Mouse (Mus musculus): ENCODE results near the gene Kctd11. TPM values are rescaled to one million over a fixed set of nuclear protein-coding genes. Genes with fewer than 3 reads are reported as not detected.
A peak's percentile ranks its signal among the peaks of the same experiment; 100 is the strongest.

Gene Kctd11
- polyA plus RNA-seq, 1 experiment from 2014 or later, result 9.4 TPM

- Histone ChIP-seq H3K4me2 (no peak overlapping the region), H3K9me3 (replicated peaks) (no peaks in the 10 kb centered on the region), H3K27me3 (no peaks in the 10 kb centered on the region), H3K27ac (no peak overlapping the region), H3K36me3 (peaks cover 90% of the 10 kb centered on the region), H3K4me3 (replicated peaks) (no peak overlapping the region), H3K4me1 (peaks cover 22% of the 10 kb centered on the region), H3K9ac (no peak overlapping the region)
- ATAC-seq (replicated peaks; ENCODE audit: low FRiP score), result no peak
- 92% methylated on average over 8 of the region's 8 CpGs for WGBS
These were observed 29.0 kb upstream of the Kctd11 start for GRCm38 (mm10) chr11:69910177-69910576.

DNA sequence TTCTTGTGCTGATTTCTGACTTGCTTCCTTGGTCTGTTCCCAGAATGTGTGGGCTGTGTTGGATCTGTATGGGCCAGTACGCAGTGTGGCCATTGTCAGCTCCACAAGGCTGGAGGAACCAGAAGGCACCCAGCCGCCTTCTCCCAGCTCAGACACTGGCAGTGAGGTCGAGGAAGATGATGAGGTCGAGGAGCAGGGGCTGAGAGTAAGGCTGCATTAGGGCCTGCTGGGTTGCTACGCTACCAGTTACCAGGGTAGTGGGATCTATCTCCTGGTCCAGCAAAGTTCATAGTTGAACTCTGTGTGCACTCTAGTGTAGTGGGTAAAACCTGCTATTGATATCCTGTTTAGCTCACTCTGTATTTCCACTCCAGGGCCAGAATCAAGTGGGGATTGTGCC, 28.0 kb upstream of the Kctd11 start:
- Histone ChIP-seq H3K9me3 (replicated peaks) (no peaks in the 10 kb centered on the region), H3K27ac (no peak overlapping the region), H3K4me3 (replicated peaks) (no peak overlapping the region), H3K27me3 (no peaks in the 10 kb centered on the region), H3K4me2 (no peak overlapping the region), H3K9ac (no peak overlapping the region), H3K4me1 (peaks cover 12% of the 10 kb centered on the region), H3K36me3 (peaks cover 94% of the 10 kb centered on the region)
- 90% methylated on average over 5 of the region's 5 CpGs for WGBS
- ATAC-seq (replicated peaks; ENCODE audit: low FRiP score), result no peak

DNA sequence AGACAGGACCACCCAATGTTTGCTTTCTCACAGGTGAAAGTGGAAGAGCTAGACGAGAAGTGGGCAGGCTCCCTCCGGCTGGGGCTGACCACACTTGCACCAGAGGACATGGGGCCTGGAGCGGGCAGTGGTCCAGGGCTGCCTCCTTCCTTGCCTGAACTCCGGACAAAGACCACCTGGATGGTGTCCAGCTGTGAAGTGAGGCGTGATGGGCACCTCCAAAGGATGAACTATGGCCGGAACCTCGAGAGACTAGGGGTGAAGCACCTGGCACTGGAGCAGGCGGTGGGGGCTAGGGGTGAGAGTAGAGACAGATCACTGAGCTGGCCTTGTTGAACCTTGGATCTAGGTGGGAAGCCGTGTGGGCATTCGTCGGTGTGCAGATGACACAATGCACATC, 27.4 kb upstream of the Kctd11 start:
- Histone ChIP-seq H3K4me2 (no peak overlapping the region), H3K27me3 (no peaks in the 10 kb centered on the region), H3K27ac (no peak overlapping the region), H3K4me3 (replicated peaks) (no peak overlapping the region), H3K9ac (no peak overlapping the region), H3K4me1 (peaks cover 11% of the 10 kb centered on the region), H3K9me3 (replicated peaks) (no peaks in the 10 kb centered on the region), H3K36me3 (peaks cover 99% of the 10 kb centered on the region)
- ATAC-seq (replicated peaks; ENCODE audit: low FRiP score), result no peak
- WGBS, result 89% methylated on average over 11 of the region's 11 CpGs

GRCm38 (mm10) chr11:69904311-69904710, 23.1 kb upstream of the Kctd11 start:
- Histone ChIP-seq H3K4me2 (no peak overlapping the region), H3K4me1 (peaks cover 22% of the 10 kb centered on the region), H3K27ac (no peak overlapping the region), H3K9me3 (replicated peaks) (no peaks in the 10 kb centered on the region), H3K36me3 (peaks cover 60% of the 10 kb centered on the region), H3K4me3 (replicated peaks) (no peak overlapping the region), H3K9ac (no peak overlapping the region), H3K27me3 (no peaks in the 10 kb centered on the region)
- 95% methylated on average over 9 of the region's 9 CpGs for WGBS
- no peak for ATAC-seq (replicated peaks; ENCODE audit: low FRiP score)

GRCm38 (mm10) chr11:69902972-69903371, 21.8 kb upstream of the Kctd11 start:
- Histone ChIP-seq H3K4me2 (peak overlapping the region; percentile 97), H3K4me3 (replicated peaks) (peak overlapping the region; percentile 96), H3K36me3 (peaks cover 46% of the 10 kb centered on the region), H3K4me1 (peaks cover 31% of the 10 kb centered on the region), H3K9ac (no peak overlapping the region; the same call in 1 of the 2 replicates), H3K27me3 (no peaks in the 10 kb centered on the region), H3K27ac (no peak overlapping the region), H3K9me3 (replicated peaks) (no peaks in the 10 kb centered on the region)
- no peak for ATAC-seq (replicated peaks; ENCODE audit: low FRiP score)
- WGBS, result 89% methylated on average over 13 of the region's 13 CpGs

GRCm38 (mm10) chr11:69901993-69902392, 20.8 kb upstream of the Kctd11 start:
- H3K27ac ChIP-seq, result peak overlapping the region; percentile 99
- peak; percentile 3; the same call in 1 of the 2 replicates for ATAC-seq (replicated peaks; ENCODE audit: low FRiP score)

DNA sequence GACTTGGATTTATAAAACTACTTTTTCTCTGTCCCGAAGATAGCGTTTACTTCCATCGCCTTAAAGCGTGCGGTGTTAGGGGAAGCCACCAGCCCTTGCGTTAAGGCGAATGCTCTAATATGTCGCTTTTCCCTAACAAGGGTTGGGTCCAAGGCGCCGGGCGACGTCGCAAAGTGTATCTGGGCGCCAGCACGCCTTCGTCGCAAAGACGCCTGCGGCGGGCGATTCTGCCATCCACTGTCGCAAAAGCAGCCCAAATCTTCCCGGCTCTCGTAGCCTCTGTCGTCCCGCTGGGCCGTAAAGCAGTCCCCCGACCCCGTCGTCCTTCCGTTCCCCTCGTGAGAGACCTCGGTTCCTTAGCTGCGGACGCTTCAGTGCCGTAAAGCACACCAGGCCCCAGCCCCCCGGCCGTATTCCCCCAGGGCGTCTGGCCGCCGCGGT, 20.2 kb upstream of the Kctd11 start:
- Histone ChIP-seq H3K27me3 (no peaks in the 10 kb centered on the region), H3K36me3 (peaks cover 31% of the 10 kb centered on the region), H3K4me1 (peaks cover 31% of the 10 kb centered on the region), H3K9me3 (replicated peaks) (no peaks in the 10 kb centered on the region), H3K4me3 (replicated peaks) (peak overlapping the region; percentile 96), H3K9ac (peak overlapping the region; percentile 93), H3K27ac (peak overlapping the region; percentile 99), H3K4me2 (peak overlapping the region; percentile 97)
- ATAC-seq (replicated peaks; ENCODE audit: low FRiP score), result peak; percentile 66
- WGBS, result under 1% methylated on average over 42 of the region's 42 CpGs

More at GRCm38 (mm10) chr11:69901993-69902392, 20.8 kb upstream of the Kctd11 start:
- Histone ChIP-seq H3K4me2 (peak overlapping the region; percentile 97), H3K4me3 (replicated peaks) (peak overlapping the region; percentile 96), H3K9me3 (replicated peaks) (no peaks in the 10 kb centered on the region), H3K27me3 (no peaks in the 10 kb centered on the region), H3K36me3 (peaks cover 37% of the 10 kb centered on the region), H3K9ac (peak overlapping the region; percentile 93), H3K4me1 (peaks cover 31% of the 10 kb centered on the region)
- 0% methylated on average over 39 of the region's 39 CpGs for WGBS

DNA sequence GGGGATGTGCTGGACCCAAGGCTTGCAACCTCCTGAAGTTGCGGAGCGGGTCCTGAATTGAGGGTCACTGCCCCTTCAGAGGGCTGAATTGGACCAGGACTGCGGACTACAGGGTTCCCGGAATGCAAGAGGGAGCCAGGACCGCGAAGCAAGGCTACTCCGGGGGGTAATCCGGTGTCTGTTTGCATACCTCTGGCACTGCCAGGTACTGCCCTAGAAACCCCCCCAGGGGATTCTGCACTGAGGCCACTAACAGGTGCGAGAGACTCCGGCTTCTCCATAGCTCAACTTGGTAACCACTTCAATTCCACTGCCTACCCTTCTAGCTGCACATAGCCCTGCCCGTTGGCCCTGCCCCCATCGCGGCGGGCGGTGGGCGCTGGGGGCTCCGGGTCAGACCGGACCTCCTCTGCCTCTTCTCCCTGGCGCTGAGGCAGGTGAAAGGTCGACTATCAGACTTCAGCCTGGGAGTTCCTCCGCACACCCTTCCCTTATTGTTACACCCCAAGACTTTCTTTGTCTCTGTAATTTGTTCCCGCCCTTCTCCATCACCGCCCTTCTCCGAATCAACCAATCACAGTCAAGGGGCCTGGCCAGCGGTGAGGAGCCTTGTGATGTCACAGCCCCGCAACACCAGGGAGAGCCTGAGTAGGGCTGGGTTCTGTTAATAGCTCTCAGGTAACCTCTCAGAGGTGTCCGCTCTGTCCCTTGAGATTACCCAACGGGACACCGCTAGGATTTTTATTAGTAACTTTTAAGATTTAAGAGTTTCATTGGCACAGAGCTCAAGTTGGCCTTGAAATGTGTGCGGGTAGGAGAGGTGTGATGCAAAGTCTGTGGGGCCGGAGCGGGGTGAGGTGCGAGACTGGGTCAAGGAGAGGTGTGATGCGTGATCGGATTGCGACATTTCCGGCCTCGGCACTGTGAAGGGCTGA, 19.5 kb upstream of the Kctd11 start, which contains the start of the genes 2810408A11Rik and Neurl4:
TSS of gene 2810408A11Rik (minus strand) at position 517 of the 935 bp plus-strand sequence.
TSS of gene Neurl4 (plus strand) at position 602 of the 935 bp plus-strand sequence.
- H3K27me3 ChIP-seq, result no peaks in the 10 kb centered on the region
- H3K9me3 ChIP-seq (replicated peaks), result no peaks in the 10 kb centered on the region
- H3K36me3 ChIP-seq, result peaks cover 24% of the 10 kb centered on the region
- peak within 1 kb of the TSS; percentile 99 for H3K27ac ChIP-seq
- ATAC-seq (replicated peaks; ENCODE audit: low FRiP score), result peak; percentile 97
- peak within 1 kb of the TSS; percentile 93 for H3K9ac ChIP-seq
- H3K4me3 ChIP-seq (replicated peaks), result peak within 1 kb of the TSS; percentile 96
- H3K4me1 ChIP-seq, result peaks cover 31% of the 10 kb centered on the region
- WGBS, result under 1% methylated on average over 38 of the region's 38 CpGs
- H3K4me2 ChIP-seq, result peak within 1 kb of the TSS; percentile 97

DNA sequence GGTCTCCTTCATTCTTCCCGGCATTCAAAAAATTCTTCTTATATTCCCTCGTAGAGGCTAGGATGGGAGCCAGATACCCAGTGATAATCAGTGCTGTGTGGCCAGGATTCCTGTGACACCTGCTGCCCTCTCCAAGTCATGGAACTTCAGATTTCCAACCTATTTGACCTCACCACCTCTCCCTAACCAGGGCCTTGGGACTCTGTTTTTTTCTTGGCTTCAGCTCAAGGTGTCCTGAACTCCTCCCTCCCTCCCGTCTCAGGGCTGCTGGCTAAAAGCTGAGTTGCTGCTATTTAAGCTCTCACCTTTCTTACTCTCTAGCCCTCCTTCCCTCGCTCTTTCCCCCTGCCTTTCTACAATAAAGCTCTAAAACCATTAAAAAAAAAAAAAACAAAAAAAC, 18.7 kb upstream of the Kctd11 start:
- H3K4me1 ChIP-seq, result peaks cover 31% of the 10 kb centered on the region
- no peaks in the 10 kb centered on the region for H3K9me3 ChIP-seq (replicated peaks)
- H3K4me3 ChIP-seq (replicated peaks), result peak overlapping the region; percentile 96
- peak overlapping the region; percentile 97 for H3K4me2 ChIP-seq
- no peak for ATAC-seq (replicated peaks; ENCODE audit: low FRiP score)
- H3K9ac ChIP-seq, result peak overlapping the region; percentile 93
- H3K36me3 ChIP-seq, result peaks cover 15% of the 10 kb centered on the region
- WGBS, result 17% methylated on average over 4 of the region's 4 CpGs
- peak overlapping the region; percentile 99 for H3K27ac ChIP-seq
- no peaks in the 10 kb centered on the region for H3K27me3 ChIP-seq

GRCm38 (mm10) chr11:69895291-69895690, 14.1 kb upstream of the Kctd11 start, which contains the start of gene Acap1:
Gene Acap1 (minus strand): TSS chr11:69895539.
- Histone ChIP-seq H3K9me3 (replicated peaks) (no peaks in the 10 kb centered on the region), H3K4me1 (peaks cover 20% of the 10 kb centered on the region), H3K27me3 (no peaks in the 10 kb centered on the region), H3K27ac (no peak within 1 kb of the TSS), H3K9ac (no peak within 1 kb of the TSS), H3K4me3 (replicated peaks) (no peak within 1 kb of the TSS), H3K36me3 (no peaks in the 10 kb centered on the region), H3K4me2 (no peak within 1 kb of the TSS)
- ATAC-seq (replicated peaks; ENCODE audit: low FRiP score), result no peak
- WGBS, result 69% methylated on average over 4 of the region's 4 CpGs

GRCm38 (mm10) chr11:69894671-69895070, 13.5 kb upstream of the Kctd11 start:
- no peak for ATAC-seq (replicated peaks; ENCODE audit: low FRiP score)
- WGBS, result 69% methylated on average over 5 of the region's 5 CpGs

GRCm38 (mm10) chr11:69891482-69891881, 10.3 kb upstream of the Kctd11 start:
- ATAC-seq (replicated peaks; ENCODE audit: low FRiP score), result no peak
- H3K9ac ChIP-seq, result no peak overlapping the region

More at GRCm38 (mm10) chr11:69894671-69895070, 13.5 kb upstream of the Kctd11 start:
- H3K4me1 ChIP-seq, result peaks cover 16% of the 10 kb centered on the region
- H3K36me3 ChIP-seq, result no peaks in the 10 kb centered on the region
- no peak overlapping the region for H3K4me2 ChIP-seq
- no peaks in the 10 kb centered on the region for H3K27me3 ChIP-seq
- H3K4me3 ChIP-seq (replicated peaks), result no peak overlapping the region
- H3K9ac ChIP-seq, result no peak overlapping the region
- no peaks in the 10 kb centered on the region for H3K9me3 ChIP-seq (replicated peaks)
- no peak overlapping the region for H3K27ac ChIP-seq

More at GRCm38 (mm10) chr11:69891482-69891881, 10.3 kb upstream of the Kctd11 start:
- Histone ChIP-seq H3K4me3 (replicated peaks) (no peak overlapping the region), H3K4me1 (peaks cover 3% of the 10 kb centered on the region), H3K36me3 (no peaks in the 10 kb centered on the region), H3K4me2 (no peak overlapping the region), H3K27ac (no peak overlapping the region), H3K27me3 (no peaks in the 10 kb centered on the region), H3K9me3 (replicated peaks) (no peaks in the 10 kb centered on the region)
- 65% methylated on average over 4 of the region's 4 CpGs for WGBS
